Mouse (Mus musculus) adrenal gland, adult 10 weeks (tissue): ENCODE data around the gene Ctps. TPM values are rescaled to one million over a fixed set of nuclear protein-coding genes. Genes with fewer than 3 reads are reported as not detected.

Source experiments
- polyA plus RNA-seq: library from polyadenylated mRNA; stranded (reverse); fragments of 350-450 nt; fragmentation: Illumina TruSeq; extraction: RNeasy Lipid Tissue Mini Kit (QIAGEN cat#74804); gene quantifications from one replicate; pipeline ENCODE4 v1.2.3, GENCODE M21; 2014; ENCODE audit warnings: low read depth, low replicate concordance

Ctps gene
- 51.4 TPM for polyA plus RNA-seq

DNA sequence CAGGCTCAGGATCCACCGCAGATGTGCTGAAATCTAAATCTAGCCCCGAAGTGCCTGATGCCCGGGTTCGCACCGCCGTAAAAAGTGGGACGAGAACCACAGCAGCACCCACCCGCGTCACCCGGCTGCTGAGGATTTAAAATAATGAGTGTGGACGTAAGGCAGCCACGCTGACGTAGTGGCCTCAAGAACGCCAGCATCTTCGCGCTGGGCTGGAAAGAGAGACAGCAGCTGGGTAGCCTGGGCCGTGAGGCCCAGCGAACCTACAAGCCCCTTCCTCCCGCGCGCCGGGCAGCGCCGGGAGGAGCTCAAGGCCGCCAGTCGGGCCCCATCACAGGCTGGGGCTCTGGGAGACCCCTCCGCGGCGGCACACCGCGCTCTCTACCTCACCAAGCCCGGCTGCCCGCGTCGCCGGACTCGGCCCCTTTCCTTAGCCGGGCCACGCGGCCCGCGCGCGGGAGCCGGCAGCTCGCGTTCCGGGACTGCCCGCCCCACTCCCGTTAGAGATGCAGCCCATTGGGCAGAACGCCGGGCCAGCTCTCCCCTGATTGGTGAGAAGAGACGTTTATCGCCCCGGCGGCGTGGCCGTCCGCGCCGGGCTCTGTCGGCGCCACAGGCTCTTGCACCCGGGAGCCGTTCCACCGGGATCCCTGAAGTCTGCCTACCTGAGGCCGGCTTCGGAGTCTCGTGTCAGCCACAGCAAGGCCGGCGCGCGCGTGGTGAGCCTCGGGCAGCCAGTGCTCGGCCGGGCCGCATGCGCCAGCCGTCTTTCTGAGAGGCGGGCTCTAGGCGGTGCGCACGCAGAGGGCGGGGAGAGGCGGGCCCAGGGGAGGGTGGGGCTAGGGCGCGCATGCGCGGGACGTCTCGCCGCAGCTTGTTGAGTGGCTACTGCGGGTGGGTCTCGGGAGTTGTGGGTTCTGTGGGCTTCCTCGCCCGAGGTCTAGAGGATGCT lies at the start of gene Ctps:
Ctps (minus strand) TSS at position 791 of the 952 bp plus-strand sequence.

DNA sequence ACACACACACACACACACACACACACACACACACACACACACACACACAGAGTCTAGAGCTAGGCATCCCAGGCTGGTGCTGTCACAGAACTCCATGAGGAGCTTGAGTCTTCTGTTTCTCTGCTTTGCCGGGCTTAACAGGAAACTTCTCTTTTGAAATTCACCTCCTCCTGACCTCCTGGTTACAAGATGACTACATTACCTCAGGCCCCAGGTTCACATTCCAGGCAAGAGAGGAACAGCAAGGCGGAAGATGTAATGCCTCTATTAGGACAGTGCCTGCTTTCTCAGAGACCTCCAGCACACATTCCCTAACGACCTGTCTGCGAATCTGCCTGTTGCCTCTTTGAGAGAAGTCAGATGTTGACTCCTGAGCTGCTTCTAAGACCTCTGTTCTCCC lies 18.4 kb upstream of the Ctps start, which contains the start of gene Gm8439:
Gm8439 (plus strand) TSS at position 301 of the 400 bp plus-strand sequence.

DNA sequence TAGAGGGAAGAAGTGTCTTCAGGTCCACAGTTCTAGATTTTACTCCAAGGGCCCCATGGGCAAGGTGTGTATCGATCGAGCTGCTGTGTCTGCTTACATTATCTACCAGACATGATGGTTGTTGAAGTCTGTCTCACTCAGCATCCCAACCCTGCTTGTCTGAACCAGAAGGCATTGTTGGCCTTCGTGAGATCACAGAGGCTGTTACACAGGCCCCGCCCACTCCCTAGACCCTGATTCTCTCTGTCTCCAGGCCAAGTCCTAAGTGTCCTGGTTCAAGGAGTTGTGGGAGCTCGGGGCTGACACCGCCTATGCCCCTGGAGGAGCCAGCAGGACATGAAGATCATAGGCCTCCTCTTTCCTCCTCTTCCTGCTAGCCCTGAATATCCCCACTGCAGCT lies 38.1 kb downstream of the Ctps start, which contains the start of gene Slfnl1:
Slfnl1 (plus strand) TSS at position 246 of the 400 bp plus-strand sequence.

Other genes with a start within 250 kb of the Ctps start
- gene Scmh1, start 165.0 kb downstream of the Ctps start, polyA plus RNA-seq = 18.0 TPM
- gene Slfnl1, start 38.0 kb downstream of the Ctps start, polyA plus RNA-seq = not detected
- not detected for gene Gm8439, start 18.5 kb upstream of the Ctps start, polyA plus RNA-seq
- not detected for gene Cited4, start 96.3 kb upstream of the Ctps start, polyA plus RNA-seq
- gene Kcnq4, start 178.3 kb upstream of the Ctps start, polyA plus RNA-seq = not detected